Mouse (Mus musculus) CH12.LX (cell line): ENCODE data around the gene Evpl. TPM values are rescaled to one million over a fixed set of nuclear protein-coding genes. Genes with fewer than 3 reads are reported as not detected.

Experiments used
- DNase-seq: peaks from one replicate; pipeline ENCODE4 v3.0.0-alpha.2; 2013; ENCODE audit errors: extremely low read depth
- H3K27ac ChIP-seq: 2 replicates; pipeline ENCODE4 v1.5.1; 2012; ENCODE audit warnings: low read depth, mild to moderate bottlenecking, control low read depth, moderate library complexity; ENCODE audit not compliant: insufficient read depth
- H3K27me3 ChIP-seq: replicated peaks from 2 replicates; pipeline ENCODE3; 2012; ENCODE audit warnings: inconsistent platforms
- H3K36me3 ChIP-seq, 2 experiments: replicated peaks in 1 of 2; 2 replicates each; pipeline versions ENCODE3 to v1.6.1; 2012; ENCODE audit warnings: inconsistent platforms in 1 of 2, low read length in 1 of 2, mild to moderate bottlenecking in 1 of 2, mixed read lengths in 1 of 2, moderate library complexity in 1 of 2; ENCODE audit not compliant: control insufficient read depth in 1 of 2, insufficient read depth in 1 of 2
- H3K4me1 ChIP-seq, 2 experiments: 2 replicates each; pipeline ENCODE4 v1.6.1; 2012; ENCODE audit warnings: inconsistent platforms in 1 of 2, moderate library complexity in 1 of 2; ENCODE audit not compliant: insufficient read depth in 2 of 2, control insufficient read depth in 1 of 2
- H3K4me2 ChIP-seq: 2 replicates; pipeline ENCODE4 v1.6.1; 2012; ENCODE audit warnings: low read depth, mild to moderate bottlenecking, control low read depth; ENCODE audit not compliant: poor library complexity, insufficient read depth, severe bottlenecking
- H3K4me3 ChIP-seq, 3 experiments: fragments of 150-350 bp in 1 of 3; sonication (generic) in 1 of 3; replicated peaks in 1 of 3; 2 replicates each; pipeline versions ENCODE3 to v1.5.1; 2011 to 2012; ENCODE audit warnings: low read depth in 2 of 3, low read length in 2 of 3, mild to moderate bottlenecking in 2 of 3, moderate library complexity in 2 of 3, control low read depth in 1 of 3, improper control_type of control experiment in 1 of 3, inconsistent platforms in 1 of 3, mixed read lengths in 1 of 3; ENCODE audit not compliant: poor library complexity in 1 of 3
- H3K79me2 ChIP-seq: replicated peaks from 2 replicates; pipeline ENCODE4 v1.6.1; 2012; ENCODE audit warnings: mild to moderate bottlenecking, moderate library complexity; ENCODE audit not compliant: control insufficient read depth, poor library complexity, insufficient read depth, severe bottlenecking; ENCODE audit errors: extremely low read depth
- H3K9ac ChIP-seq: 2 replicates; pipeline ENCODE4 v1.6.1; 2012; ENCODE audit warnings: low read depth, mild to moderate bottlenecking, control low read depth, moderate library complexity; ENCODE audit not compliant: insufficient read depth
- H3K9me3 ChIP-seq: replicated peaks from 2 replicates; pipeline ENCODE3; 2012; ENCODE audit warnings: low read length, inconsistent platforms, mixed read lengths
- BHLHE40 ChIP-seq: IDR thresholded peaks from 2 replicates; pipeline ENCODE4 v1.6.1; 2011; ENCODE audit warnings: mild to moderate bottlenecking, low read depth, low read length, improper control_type of control experiment
- CHD1 ChIP-seq: IDR thresholded peaks from 2 replicates; pipeline ENCODE4 v1.6.1; 2012; ENCODE audit warnings: low read depth, low read length, improper control_type of control experiment, inconsistent platforms
- CHD2 ChIP-seq: IDR thresholded peaks from 2 replicates; pipeline ENCODE4 v1.6.1; 2011; ENCODE audit warnings: low read length, improper control_type of control experiment
- EP300 ChIP-seq: IDR thresholded peaks from 2 replicates; pipeline ENCODE4 v1.6.1; 2011; ENCODE audit warnings: low read length, improper control_type of control experiment
- ETS1 ChIP-seq: conservative IDR thresholded peaks from 2 replicates; pipeline ENCODE4 v1.6.1; 2012; ENCODE audit warnings: low read depth, mild to moderate bottlenecking, inconsistent platforms, low read length, improper control_type of control experiment, moderate library complexity
- GABPA ChIP-seq: IDR thresholded peaks from 2 replicates; pipeline ENCODE4 v1.6.1; 2012; ENCODE audit warnings: low read depth, low read length, improper control_type of control experiment, inconsistent platforms; ENCODE audit not compliant: insufficient replicate concordance
- IRF4 ChIP-seq: IDR thresholded peaks from 2 replicates; pipeline ENCODE4 v1.6.1; 2014; ENCODE audit warnings: low read depth, mild to moderate bottlenecking, inconsistent platforms, low read length, improper control_type of control experiment
- JUN ChIP-seq: IDR thresholded peaks from 2 replicates; pipeline ENCODE4 v1.6.1; 2011; ENCODE audit warnings: low read depth, mild to moderate bottlenecking, low read length, improper control_type of control experiment, moderate library complexity; ENCODE audit not compliant: insufficient read depth
- JUND ChIP-seq: conservative IDR thresholded peaks from 2 replicates; pipeline ENCODE4 v1.6.1; 2011; ENCODE audit warnings: low read depth, low read length, improper control_type of control experiment
- MAFK ChIP-seq: IDR thresholded peaks from 2 replicates; pipeline ENCODE4 v1.6.1; 2011; ENCODE audit warnings: low read length, improper control_type of control experiment; ENCODE audit not compliant: insufficient replicate concordance
- MAX ChIP-seq: IDR thresholded peaks from 2 replicates; pipeline ENCODE4 v1.6.1; 2011; ENCODE audit warnings: low read length, improper control_type of control experiment
- MAZ ChIP-seq: IDR thresholded peaks from 2 replicates; pipeline ENCODE4 v1.6.1; 2012; ENCODE audit warnings: low read depth, mild to moderate bottlenecking, inconsistent platforms, low read length, improper control_type of control experiment, moderate library complexity
- MEF2A ChIP-seq: IDR thresholded peaks from 2 replicates; pipeline ENCODE4 v1.6.1; 2014; ENCODE audit warnings: low read depth, mild to moderate bottlenecking, inconsistent platforms, low read length, improper control_type of control experiment, borderline replicate concordance
- MXI1 ChIP-seq: IDR thresholded peaks from 2 replicates; pipeline ENCODE4 v1.6.1; 2011; ENCODE audit warnings: mild to moderate bottlenecking, low read depth, low read length, improper control_type of control experiment
- MYC ChIP-seq: IDR thresholded peaks from 2 replicates; pipeline ENCODE4 v1.6.1; 2011; ENCODE audit warnings: low read depth, mild to moderate bottlenecking, improper control_type of control experiment, low read length
- NELFE ChIP-seq: IDR thresholded peaks from 2 replicates; pipeline ENCODE4 v1.6.1; 2011; ENCODE audit warnings: low read depth, low read length, improper control_type of control experiment
- NRF1 ChIP-seq: IDR thresholded peaks from 2 replicates; pipeline ENCODE4 v1.6.1; 2014; ENCODE audit warnings: low read depth, mild to moderate bottlenecking, inconsistent platforms, low read length, improper control_type of control experiment, moderate library complexity
- PAX5 ChIP-seq: IDR thresholded peaks from 2 replicates; pipeline ENCODE4 v1.6.1; 2012; ENCODE audit warnings: low read length, inconsistent platforms, mixed read lengths
- POLR2A ChIP-seq: IDR thresholded peaks from 2 replicates; pipeline ENCODE4 v1.6.1; 2011; ENCODE audit warnings: low read depth, mild to moderate bottlenecking, improper control_type of control experiment, low read length
- RAD21 ChIP-seq: IDR thresholded peaks from 2 replicates; pipeline ENCODE4 v1.6.1; 2011; ENCODE audit warnings: low read depth, mild to moderate bottlenecking, low read length, improper control_type of control experiment, moderate library complexity
- RCOR1 ChIP-seq: conservative IDR thresholded peaks from 2 replicates; pipeline ENCODE4 v1.6.1; 2012; ENCODE audit warnings: low read depth, mild to moderate bottlenecking, inconsistent platforms, low read length, improper control_type of control experiment
- SIN3A ChIP-seq: IDR thresholded peaks from 2 replicates; pipeline ENCODE4 v1.6.1; 2012; ENCODE audit warnings: low read length, improper control_type of control experiment, inconsistent platforms
- SMC3 ChIP-seq: IDR thresholded peaks from 2 replicates; pipeline ENCODE4 v1.6.1; 2011; ENCODE audit warnings: low read depth, low read length, improper control_type of control experiment
- UBTF ChIP-seq: IDR thresholded peaks from 2 replicates; pipeline ENCODE4 v1.6.1; 2012; ENCODE audit warnings: low read depth, mild to moderate bottlenecking, inconsistent platforms, low read length, improper control_type of control experiment, moderate library complexity
- USF1 ChIP-seq: IDR thresholded peaks from 2 replicates; pipeline ENCODE4 v1.6.1; 2014; ENCODE audit warnings: low read depth, mild to moderate bottlenecking, inconsistent platforms, low read length, improper control_type of control experiment
- USF2 ChIP-seq: conservative IDR thresholded peaks from 2 replicates; pipeline ENCODE4 v1.6.1; 2011; ENCODE audit warnings: low read depth, low read length, improper control_type of control experiment
- ZC3H11A ChIP-seq: IDR thresholded peaks from 2 replicates; pipeline ENCODE4 v1.6.1; 2012; ENCODE audit warnings: low read depth, mild to moderate bottlenecking, inconsistent platforms, low read length, improper control_type of control experiment
- ZKSCAN1 ChIP-seq: IDR thresholded peaks from 2 replicates; pipeline ENCODE4 v1.6.1; 2012; ENCODE audit warnings: low read depth, inconsistent platforms, low read length, improper control_type of control experiment, borderline replicate concordance
- ZMIZ1 ChIP-seq: IDR thresholded peaks from 2 replicates; pipeline ENCODE4 v1.6.1; 2012; ENCODE audit warnings: low read depth, mild to moderate bottlenecking, inconsistent platforms, low read length, improper control_type of control experiment
- ZNF384 ChIP-seq: IDR thresholded peaks from 2 replicates; pipeline ENCODE4 v1.6.1; 2012; ENCODE audit warnings: low read depth, low read length, improper control_type of control experiment, inconsistent platforms
- dilution Hi-C: fragments of 300-500 bp; cut with MboI; formaldehyde crosslinking; loops from 2 replicates; pipeline ENCODE4 v1.14.3; 2020; ENCODE audit warnings: low sequenced_read_pairs; ENCODE audit not compliant: extremely low pct_unique_long_range_greater_than_20kb, extremely low pct_ligation_motif_present
- in situ Hi-C: fragments of 300-500 bp; cut with MboI; formaldehyde crosslinking; loops from 3 replicates; pipeline ENCODE4 v1.14.3; 2019; ENCODE audit warnings: low sequenced_read_pairs, low pct_ligation_motif_present, low pct_unique_long_range_greater_than_20kb, mixed read lengths
- polyA plus RNA-seq: library from polyadenylated mRNA; unstranded; fragments of >175 nt; gene quantifications from 2 replicates; pipeline ENCODE4 v1.2.1, GENCODE M21; 2012; ENCODE audit warnings: low read depth; ENCODE audit not compliant: insufficient read length
- total RNA-seq, 2 experiments: library from RNA; depleted of rRNA; stranded (reverse); fragments of 300-350 nt in 1 of 2; fragments of >200 nt in 1 of 2; gene quantifications; 2 replicates each; pipeline ENCODE4 v1.2.3; 2012 to 2014

The Evpl gene
- total and polyA plus RNA-seq, 3 experiments: 0.21 to 0.23 TPM; not detected in 1

- TF ChIP-seq POLR2A: no peak
- no peak for TF ChIP-seq RAD21
- no peak for TF ChIP-seq BHLHE40
- no peak for TF ChIP-seq MXI1
- TF ChIP-seq RCOR1: no peak
- no peak for TF ChIP-seq ZNF384
- TF ChIP-seq JUND: no peak
- TF ChIP-seq IRF4: no peak
- TF ChIP-seq SMC3: no peak
- TF ChIP-seq ZC3H11A: no peak
- TF ChIP-seq MAFK: no peak
- TF ChIP-seq ZKSCAN1: no peak
- H3K79me2 ChIP-seq: no peaks in the 10 kb centered on the region
- in situ Hi-C loops: no loop called here
- H3K4me3 ChIP-seq: no peak overlapping the region
- H3K4me2 ChIP-seq: no peak overlapping the region
- no peak overlapping the region for H3K9ac ChIP-seq
- peaks cover 0 to under 1% of the 10 kb centered on the region in 2 experiments for H3K36me3 ChIP-seq
- peaks cover 10% of the 10 kb centered on the region for H3K9me3 ChIP-seq
- H3K27me3 ChIP-seq: no peaks in the 10 kb centered on the region
- H3K27ac ChIP-seq: no peak overlapping the region
- dilution Hi-C loops: no loop called here
- no peaks in the 10 kb centered on the region for H3K4me1 ChIP-seq
- DNase-seq: no peak
Observed at GRCm38 (mm10) chr11:116228699-116229098, 9.2 kb downstream of the Evpl start.

DNA sequence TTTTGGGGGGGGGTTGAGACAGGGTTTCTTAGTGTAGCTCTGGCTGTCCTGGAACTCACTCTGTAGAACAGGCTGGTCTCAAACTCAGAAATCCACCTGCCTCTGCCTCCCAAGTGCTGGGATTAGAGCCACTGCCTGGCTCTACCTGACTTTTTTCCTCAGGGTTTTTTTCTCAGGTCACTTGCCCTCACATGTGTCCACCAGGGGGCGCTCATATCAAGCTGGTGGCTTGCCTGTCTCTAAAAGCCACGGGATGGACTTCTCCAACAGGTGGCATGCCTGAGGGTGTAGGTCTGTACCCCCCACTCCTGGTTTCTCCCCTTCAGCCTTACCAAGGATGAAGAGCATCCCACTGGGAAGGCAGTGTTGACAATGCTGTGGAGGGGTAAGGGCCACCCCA lies 11.5 kb downstream of the Evpl start:
- Histone ChIP-seq H3K79me2 (no peaks in the 10 kb centered on the region), H3K27ac (no peak overlapping the region), H3K9me3 (peaks cover 33% of the 10 kb centered on the region), H3K36me3 (peaks cover 0 to 13% of the 10 kb centered on the region in 2 experiments), H3K4me1 (no peaks in the 10 kb centered on the region), H3K4me2 (no peak overlapping the region), H3K27me3 (no peaks in the 10 kb centered on the region), H3K9ac (no peak overlapping the region), H3K4me3 (no peak overlapping the region)
- dilution Hi-C loops (no loop called here), in situ Hi-C loops (no loop called here)
- DNase-seq: peak; percentile 90
- TF ChIP-seq MXI1: peak; percentile 41; the same call in 1 of the 2 replicates
- peak; percentile 97 for TF ChIP-seq ZC3H11A
- TF ChIP-seq CHD1: no peak
- TF ChIP-seq USF2: no peak
- no peak for TF ChIP-seq JUND
- TF ChIP-seq ZNF384: peak; percentile 88
- TF ChIP-seq RAD21: peak; percentile 95
- peak; percentile 79 for TF ChIP-seq MAZ
- no peak for TF ChIP-seq EP300
- peak; percentile 78; the same call in 1 of the 2 replicates for TF ChIP-seq MYC
- TF ChIP-seq SIN3A: peak; percentile 70; the same call in 1 of the 2 replicates
- peak; percentile 5; the same call in 1 of the 2 replicates for TF ChIP-seq JUN
- TF ChIP-seq UBTF: no peak
- TF ChIP-seq MEF2A: peak; percentile 36; the same call in 1 of the 2 replicates
- no peak for TF ChIP-seq PAX5
- TF ChIP-seq ETS1: no peak
- TF ChIP-seq GABPA: no peak
- peak; percentile 66 for TF ChIP-seq IRF4
- TF ChIP-seq BHLHE40: 0 out of 2 replicates have a peak, but pooled peaks have one; percentile 18
- TF ChIP-seq POLR2A: no peak
- peak; percentile 99 for TF ChIP-seq SMC3
- peak; percentile 36; the same call in 1 of the 2 replicates for TF ChIP-seq CHD2
- TF ChIP-seq MAX: peak; percentile 76
- no peak for TF ChIP-seq ZKSCAN1
- TF ChIP-seq ZMIZ1: no peak
- TF ChIP-seq RCOR1: 0 out of 2 replicates have a peak, but pooled peaks have one; percentile 53
- TF ChIP-seq NRF1: 0 out of 2 replicates have a peak, but pooled peaks have one; percentile 31
- peak; percentile 78; the same call in 1 of the 2 replicates for TF ChIP-seq NELFE
- no peak for TF ChIP-seq USF1
- no peak for TF ChIP-seq MAFK
